Mouse (Mus musculus) kidney, embryonic 16.5 days (tissue): ENCODE data around the gene Cavin2. TPM values are rescaled to one million over a fixed set of nuclear protein-coding genes. Genes with fewer than 3 reads are reported as not detected.
A peak's percentile ranks its signal among the peaks of the same experiment; 100 is the strongest.

ENCODE experiments used
- ATAC-seq: fragments of 200-750 bp; cut with Nextera tagmentation; 2 replicates; pipeline ENCODE4 v1.8.0; 2017; ENCODE audit warnings: moderate TSS enrichment; ENCODE audit not compliant: low FRiP score, low TSS enrichment
- H3K27ac ChIP-seq: fragments of 300-500 bp; sonication (generic); 2 replicates; pipeline ENCODE4 v1.5.1; 2014; ENCODE audit warnings: low read length
- H3K27me3 ChIP-seq: fragments of 300-500 bp; sonication (generic); 2 replicates; pipeline ENCODE4 v1.6.1; 2014; ENCODE audit warnings: low read length, control low read depth, mixed read lengths; ENCODE audit not compliant: insufficient read depth
- H3K36me3 ChIP-seq: fragments of 300-500 bp; sonication (generic); 2 replicates; pipeline ENCODE4 v1.6.1; 2014; ENCODE audit warnings: low read length, control low read depth, mixed read lengths; ENCODE audit not compliant: insufficient read depth
- H3K4me1 ChIP-seq: fragments of 300-500 bp; sonication (generic); 2 replicates; pipeline ENCODE4 v1.6.1; 2014; ENCODE audit warnings: low read length, control low read depth, mixed read lengths; ENCODE audit not compliant: insufficient read depth
- H3K4me2 ChIP-seq: fragments of 300-500 bp; sonication (generic); replicated peaks from 2 replicates; pipeline ENCODE4 v1.6.1; 2014; ENCODE audit warnings: low read depth, low read length
- H3K4me3 ChIP-seq: fragments of 300-500 bp; sonication (generic); 2 replicates; pipeline ENCODE4 v1.5.1; 2014; ENCODE audit warnings: mild to moderate bottlenecking, low read length
- H3K9ac ChIP-seq: fragments of 300-500 bp; sonication (generic); replicated peaks from 2 replicates; pipeline ENCODE4 v1.6.1; 2014; ENCODE audit warnings: low read length
- H3K9me3 ChIP-seq: fragments of 300-500 bp; sonication (generic); 2 replicates; pipeline ENCODE4 v1.6.1; 2016; ENCODE audit warnings: low read length, control low read depth
- WGBS: fragments of 180-500 bp; shearing (Covaris S2); extraction: QIAGEN DNeasy Blood & Tissue Kit; methylation state at CpG from one replicate; pipeline ENCODE4 v1.1.7; 2014; 5-methylcytosine and 5-hydroxymethylcytosine counted together
- polyA plus RNA-seq: library from polyadenylated mRNA; unstranded; fragments of >200 nt; fragmentation: Nextera tagmentation; extraction: Ambion mirVana; gene quantifications from 2 replicates; pipeline ENCODE4 v1.2.1, GENCODE M21; 2015

Gene Cavin2
- polyA plus RNA-seq, 1 experiment from 2014 or later = 39.5 TPM

DNA sequence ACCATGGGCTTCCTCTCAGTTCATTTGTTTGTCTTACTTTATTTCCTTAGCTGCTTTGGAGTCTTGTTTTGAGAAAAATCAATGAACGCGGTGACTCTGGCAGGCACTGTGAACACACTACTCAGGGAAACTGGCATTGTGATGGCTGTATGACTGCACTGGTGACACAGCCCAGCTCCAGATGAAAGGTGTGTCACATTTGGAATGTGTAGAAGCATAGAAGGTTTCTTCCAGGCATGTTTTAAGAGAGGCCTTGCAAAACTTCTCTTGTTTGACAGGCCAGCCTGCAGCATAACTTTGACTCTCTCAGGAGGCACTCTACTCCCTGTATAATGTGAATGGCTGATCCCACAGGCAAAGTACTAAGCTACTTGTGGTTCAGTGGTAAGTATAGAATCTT, 20.7 kb upstream of the Cavin2 start:
- H3K9me3 ChIP-seq = no peaks in the 10 kb centered on the region
- 63% methylated on average over 2 of the region's 2 CpGs for WGBS
- ATAC-seq = no peak

DNA sequence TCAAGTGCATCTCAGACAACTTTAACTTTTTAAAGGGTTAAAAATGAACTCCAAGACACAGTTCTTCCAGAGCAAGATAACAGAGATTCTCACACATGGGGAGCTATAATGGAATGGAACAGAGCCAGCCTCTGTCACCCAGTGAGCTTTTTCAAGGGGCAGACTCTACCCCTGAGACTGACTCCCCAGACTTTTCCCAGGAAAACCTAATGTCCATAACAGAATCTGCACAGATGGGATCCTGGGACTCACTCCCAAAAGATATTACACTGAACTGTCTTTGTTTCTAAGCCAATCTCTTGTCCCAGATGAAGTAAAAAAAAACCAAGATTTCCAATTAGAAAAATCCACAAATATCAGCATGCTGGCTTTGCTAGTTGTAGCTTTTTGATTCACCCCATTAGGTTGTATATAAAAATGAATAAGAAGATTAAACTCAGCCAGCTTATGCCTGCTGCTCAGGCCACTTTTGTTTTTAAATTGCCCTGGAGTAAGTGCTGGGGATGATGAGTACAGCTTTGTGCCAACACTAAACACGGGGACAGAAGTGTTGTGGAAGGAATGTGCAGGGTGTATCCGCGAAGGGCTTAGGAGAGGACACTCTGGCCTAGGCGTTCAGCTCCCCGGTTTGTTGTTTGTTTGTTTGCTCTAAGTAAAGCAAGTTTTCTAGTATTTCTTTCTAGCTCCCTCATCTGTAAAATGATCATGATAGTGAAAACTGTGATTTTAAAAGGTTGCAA, 18.6 kb upstream of the Cavin2 start:
- ATAC-seq = no peak

More for the DNA sequence above, 20.7 kb upstream of the Cavin2 start:
- Histone ChIP-seq H3K4me2 (no peak overlapping the region), H3K4me1 (peaks cover 14% of the 10 kb centered on the region), H3K27me3 (no peaks in the 10 kb centered on the region), H3K36me3 (no peaks in the 10 kb centered on the region), H3K9ac (no peak overlapping the region), H3K4me3 (no peak overlapping the region), H3K27ac (no peak overlapping the region)

DNA sequence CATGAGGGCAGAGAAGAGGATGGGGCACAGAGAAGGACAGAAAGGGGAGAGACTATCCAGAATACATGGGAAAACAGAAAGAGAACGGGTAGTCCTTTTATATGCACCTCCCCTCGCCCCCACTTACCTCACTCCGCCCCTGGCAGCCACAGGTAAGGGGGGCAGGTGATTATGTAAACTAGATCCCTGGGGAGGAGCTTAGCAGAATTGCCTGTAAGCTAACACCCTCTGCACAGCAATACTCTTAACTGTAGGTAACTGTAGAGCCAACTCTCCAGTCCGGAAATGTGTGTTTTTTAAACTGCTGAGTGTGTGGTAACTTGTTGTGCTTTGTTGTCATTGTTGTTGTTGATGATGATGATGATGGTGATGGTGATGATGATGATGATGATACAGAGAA, 17.1 kb upstream of the Cavin2 start:
- WGBS = 60% methylated on average over 4 of the region's 4 CpGs

More for the DNA sequence above, 18.6 kb upstream of the Cavin2 start:
- no peaks in the 10 kb centered on the region for H3K9me3 ChIP-seq
- H3K4me3 ChIP-seq = no peak overlapping the region
- no peak overlapping the region for H3K27ac ChIP-seq
- H3K4me2 ChIP-seq = no peak overlapping the region
- 73% methylated on average over 5 of the region's 5 CpGs for WGBS
- no peaks in the 10 kb centered on the region for H3K36me3 ChIP-seq
- H3K27me3 ChIP-seq = no peaks in the 10 kb centered on the region
- H3K4me1 ChIP-seq = peaks cover 10% of the 10 kb centered on the region
- H3K9ac ChIP-seq = no peak overlapping the region

DNA sequence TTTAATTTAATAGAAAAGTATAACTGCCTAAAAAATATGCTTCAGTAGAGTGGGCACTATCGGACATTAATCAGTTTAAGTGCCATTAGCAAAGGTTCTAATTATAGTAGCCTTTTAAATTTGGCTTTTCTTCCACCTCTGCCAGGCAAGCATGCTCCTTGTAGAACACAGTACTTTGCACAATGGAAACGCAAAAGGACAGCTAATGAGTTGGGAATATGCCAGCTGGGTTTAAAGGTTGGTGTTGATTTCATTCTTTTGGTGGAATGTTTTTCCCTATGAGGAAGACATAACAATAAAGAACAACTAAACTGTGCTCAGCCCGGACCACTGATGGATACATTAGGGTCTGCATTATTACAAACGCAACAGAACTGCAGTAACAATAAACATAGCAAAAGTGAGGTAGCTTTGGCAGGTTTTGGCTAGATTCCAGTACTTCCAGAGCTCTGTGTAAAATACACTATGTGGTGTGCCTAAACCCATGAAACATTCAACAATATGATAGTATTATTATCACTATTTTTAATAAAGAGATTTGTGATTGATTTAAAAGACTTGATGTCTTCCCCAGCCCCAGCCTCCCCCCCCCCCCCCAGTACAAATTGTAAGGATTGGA, 16.2 kb upstream of the Cavin2 start:
- Histone ChIP-seq H3K27me3 (no peaks in the 10 kb centered on the region), H3K36me3 (no peaks in the 10 kb centered on the region), H3K9me3 (no peaks in the 10 kb centered on the region), H3K4me2 (no peak overlapping the region), H3K27ac (no peak overlapping the region), H3K9ac (no peak overlapping the region), H3K4me1 (no peaks in the 10 kb centered on the region), H3K4me3 (no peak overlapping the region)
- no peak for ATAC-seq
- whole genome bisulfite sequencing = 58% methylated on average over 4 of the region's 4 CpGs

More for the DNA sequence above, 17.1 kb upstream of the Cavin2 start:
- no peak for ATAC-seq
- H3K4me2 ChIP-seq = no peak overlapping the region
- H3K9ac ChIP-seq = no peak overlapping the region
- no peak overlapping the region for H3K27ac ChIP-seq
- H3K27me3 ChIP-seq = no peaks in the 10 kb centered on the region
- H3K36me3 ChIP-seq = no peaks in the 10 kb centered on the region
- H3K4me1 ChIP-seq = peaks cover 6% of the 10 kb centered on the region
- H3K9me3 ChIP-seq = no peaks in the 10 kb centered on the region
- H3K4me3 ChIP-seq = no peak overlapping the region

DNA sequence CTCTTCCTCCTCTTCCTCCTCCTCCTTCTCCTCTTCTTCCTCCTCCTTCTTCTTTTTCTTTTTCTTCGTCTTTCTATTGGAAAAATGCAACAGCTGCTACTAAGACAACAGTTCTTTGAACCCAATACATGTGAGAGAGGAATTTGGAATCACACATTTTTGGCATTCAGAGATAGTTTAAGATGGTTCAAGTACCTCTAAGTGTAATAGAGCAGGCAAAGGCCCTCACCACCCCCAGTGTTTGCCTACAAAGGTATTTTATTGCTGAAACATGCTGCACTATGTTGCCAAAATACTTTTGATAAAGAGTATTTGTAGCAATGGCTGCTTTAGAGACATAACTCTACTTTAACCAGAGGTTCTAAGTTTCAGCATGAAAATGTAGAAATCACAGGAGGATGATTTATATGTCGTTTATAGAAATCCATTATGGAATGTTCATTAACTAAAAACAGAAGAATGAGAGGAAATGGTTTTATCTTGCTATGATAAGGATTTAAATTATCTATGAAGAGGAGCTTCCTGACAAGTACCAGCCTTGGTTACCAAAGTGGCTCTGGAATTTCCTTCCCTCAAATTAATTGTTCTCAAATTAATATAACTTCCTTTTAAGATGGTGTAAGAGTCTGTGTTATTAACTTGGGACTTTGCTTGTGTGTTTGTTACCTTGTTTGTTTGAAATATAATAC, 10.9 kb upstream of the Cavin2 start:
- no peaks in the 10 kb centered on the region for H3K9me3 ChIP-seq
- H3K4me1 ChIP-seq = no peaks in the 10 kb centered on the region
- H3K27me3 ChIP-seq = no peaks in the 10 kb centered on the region
- no peak for ATAC-seq
- H3K27ac ChIP-seq = no peak overlapping the region
- H3K36me3 ChIP-seq = no peaks in the 10 kb centered on the region
- H3K4me2 ChIP-seq = no peak overlapping the region
- H3K4me3 ChIP-seq = no peak overlapping the region
- H3K9ac ChIP-seq = no peak overlapping the region
- 71% methylated on average over 2 of the region's 2 CpGs for WGBS

DNA sequence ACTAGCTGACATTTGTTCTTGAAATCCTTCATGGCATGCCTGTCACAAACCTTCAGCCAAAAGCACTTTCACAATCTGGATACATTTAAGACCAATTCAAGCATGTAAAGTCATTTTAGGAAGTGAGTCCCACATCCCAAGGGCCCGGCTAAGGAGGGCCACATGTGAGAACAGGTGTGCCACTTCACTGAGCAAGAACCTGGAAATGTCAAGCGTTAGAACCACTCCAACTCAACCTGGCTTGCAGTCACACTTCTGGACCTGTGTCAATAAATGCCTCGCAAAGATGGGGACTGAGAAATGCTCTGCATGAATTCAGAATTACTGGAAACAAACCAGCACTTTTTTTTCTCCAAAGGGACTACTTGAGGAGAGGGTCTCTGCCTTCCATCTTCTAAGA, 725 bp upstream of the Cavin2 start:
- peak overlapping the region; percentile 50 for H3K27ac ChIP-seq
- no peaks in the 10 kb centered on the region for H3K9me3 ChIP-seq
- H3K4me1 ChIP-seq = peaks cover 27% of the 10 kb centered on the region
- 57% methylated on average over 3 of the region's 3 CpGs for WGBS
- H3K9ac ChIP-seq = peak overlapping the region; percentile 37; the same call in 1 of the 2 replicates
- H3K4me3 ChIP-seq = peak overlapping the region; percentile 38; the same call in 1 of the 2 replicates
- H3K4me2 ChIP-seq = peak overlapping the region; percentile 51; the same call in 1 of the 2 replicates
- ATAC-seq = no peak
- no peaks in the 10 kb centered on the region for H3K27me3 ChIP-seq
- H3K36me3 ChIP-seq = no peaks in the 10 kb centered on the region

DNA sequence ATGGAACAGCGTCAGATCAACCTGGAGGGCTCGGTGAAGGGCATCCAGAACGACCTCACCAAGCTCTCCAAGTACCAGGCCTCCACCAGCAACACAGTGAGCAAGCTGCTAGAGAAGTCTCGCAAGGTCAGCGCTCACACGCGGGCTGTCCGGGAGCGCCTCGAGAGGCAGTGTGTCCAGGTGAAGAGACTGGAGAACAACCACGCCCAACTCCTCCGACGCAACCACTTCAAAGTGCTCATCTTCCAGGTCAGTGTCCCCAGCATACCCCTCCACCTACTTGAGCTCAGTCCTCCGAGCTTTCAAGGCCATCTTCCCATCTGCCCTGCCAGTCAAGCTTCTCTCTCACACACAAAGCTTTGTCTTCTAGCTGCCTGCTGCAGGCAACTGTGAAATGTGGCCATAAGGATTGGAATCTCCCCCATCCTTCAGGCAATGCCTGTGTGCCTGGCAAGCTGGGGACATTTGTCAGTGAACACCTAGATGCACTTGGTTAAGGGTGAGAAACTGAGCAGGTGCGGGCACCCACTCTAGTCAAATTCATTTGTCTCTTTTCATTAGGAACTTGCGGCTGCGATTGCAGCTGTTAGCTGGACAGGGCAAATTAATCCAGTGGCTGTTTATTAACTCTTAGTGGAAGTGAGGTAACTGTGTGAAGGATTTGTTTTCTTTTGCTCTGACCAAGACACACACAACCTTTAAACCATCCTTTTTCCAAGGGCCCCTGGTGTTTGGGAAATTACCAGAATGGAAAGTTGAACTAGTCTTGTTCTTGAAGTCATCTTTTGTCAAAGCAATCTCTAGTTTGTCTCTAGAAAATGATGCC, 907 bp downstream of the Cavin2 start:
- Histone ChIP-seq H3K4me3 (peak overlapping the region; percentile 38), H3K4me2 (peak overlapping the region; percentile 51), H3K27ac (peak overlapping the region; percentile 80), H3K9ac (peak overlapping the region; percentile 53), H3K36me3 (no peaks in the 10 kb centered on the region), H3K27me3 (no peaks in the 10 kb centered on the region), H3K4me1 (peaks cover 27% of the 10 kb centered on the region), H3K9me3 (no peaks in the 10 kb centered on the region)
- 57% methylated on average over 17 of the region's 17 CpGs for WGBS
- peak; percentile 78 for ATAC-seq

DNA sequence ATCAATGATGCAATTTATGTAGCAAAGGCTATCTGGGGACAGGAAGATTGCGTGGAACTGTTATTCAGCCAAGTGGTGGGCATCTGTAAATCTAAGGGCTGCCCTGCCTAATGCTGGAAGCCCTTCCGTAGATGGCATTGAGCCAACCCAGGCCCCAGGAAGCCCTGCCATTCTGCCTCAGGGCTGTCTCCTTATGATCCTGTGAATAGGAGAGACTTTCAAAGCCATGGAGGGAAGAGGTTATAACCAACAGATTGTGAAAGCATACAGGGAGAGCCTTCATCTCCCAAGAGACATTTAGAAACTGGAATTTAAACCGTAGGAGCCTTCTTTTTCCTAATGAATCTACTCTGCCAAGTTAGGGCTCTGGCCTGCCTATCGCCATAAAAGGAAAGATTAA, 1.7 kb downstream of the Cavin2 start:
- Histone ChIP-seq H3K36me3 (no peaks in the 10 kb centered on the region), H3K4me3 (peak overlapping the region; percentile 38), H3K4me2 (peak overlapping the region; percentile 51), H3K4me1 (peaks cover 27% of the 10 kb centered on the region), H3K9me3 (no peaks in the 10 kb centered on the region), H3K9ac (peak overlapping the region; percentile 9; the same call in 1 of the 2 replicates), H3K27ac (0 out of 2 replicates have a peak overlapping the region, but pooled peaks have one; percentile 80), H3K27me3 (no peaks in the 10 kb centered on the region)
- 56% methylated on average over 4 of the region's 4 CpGs for WGBS
- ATAC-seq = no peak

DNA sequence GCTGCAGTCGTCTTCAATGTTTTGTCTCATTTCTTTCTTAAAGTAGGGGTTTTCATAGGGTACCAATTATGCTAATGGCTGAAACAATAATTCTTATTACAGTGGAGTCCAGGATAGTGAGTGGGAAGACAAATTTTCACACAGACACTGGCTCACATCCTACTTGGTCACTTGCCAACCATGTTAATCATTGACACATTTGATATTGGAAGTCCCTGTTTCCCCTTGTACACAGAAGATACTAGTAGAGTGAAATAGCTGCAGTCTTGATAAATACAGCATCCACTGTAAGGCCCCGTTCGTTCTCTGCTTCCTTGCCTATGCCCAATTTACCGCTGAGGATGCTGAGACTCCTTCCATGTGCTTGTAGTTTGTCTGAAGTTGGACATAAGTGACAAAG, 3.4 kb downstream of the Cavin2 start:
- Histone ChIP-seq H3K9me3 (no peaks in the 10 kb centered on the region), H3K4me3 (no peak overlapping the region), H3K9ac (no peak overlapping the region), H3K4me2 (peak overlapping the region; percentile 13), H3K36me3 (no peaks in the 10 kb centered on the region), H3K4me1 (peaks cover 27% of the 10 kb centered on the region), H3K27me3 (no peaks in the 10 kb centered on the region), H3K27ac (no peak overlapping the region)
- ATAC-seq = no peak
- 89% methylated on average over 4 of the region's 4 CpGs for WGBS
